Mouse (Mus musculus) heart, adult 8-10 months (tissue): Measurements from ENCODE around the gene Tnp2. TPM values are rescaled to one million over a fixed set of nuclear protein-coding genes. Genes with fewer than 3 reads are reported as not detected.
"Not testable (repeated sequence)": the region's sequence is repeated elsewhere in the genome, so short reads cannot be mapped to it uniquely, and the experiment has no call there.

ENCODE experiments used
- DNase-seq: peaks from one replicate; pipeline ENCODE4 v3.0.0; 2022; ENCODE audit warnings: low spot score
- total RNA-seq, 4 experiments: library from RNA; stranded (reverse); gene quantifications; 2 replicates each; pipeline ENCODE4 v1.2.4; 2022

The Tnp2 gene
- total RNA-seq = not detected

GRCm38 (mm10) chr16:10788271-10788670 is at the start of gene Tnp2:
TSS of gene Tnp2 (minus strand) at chr16:10788660.
- no peak for DNase-seq

GRCm38 (mm10) chr16:10837903-10838302 is 49.4 kb upstream of the Tnp2 start:
- DNase-seq = no peak

DNA sequence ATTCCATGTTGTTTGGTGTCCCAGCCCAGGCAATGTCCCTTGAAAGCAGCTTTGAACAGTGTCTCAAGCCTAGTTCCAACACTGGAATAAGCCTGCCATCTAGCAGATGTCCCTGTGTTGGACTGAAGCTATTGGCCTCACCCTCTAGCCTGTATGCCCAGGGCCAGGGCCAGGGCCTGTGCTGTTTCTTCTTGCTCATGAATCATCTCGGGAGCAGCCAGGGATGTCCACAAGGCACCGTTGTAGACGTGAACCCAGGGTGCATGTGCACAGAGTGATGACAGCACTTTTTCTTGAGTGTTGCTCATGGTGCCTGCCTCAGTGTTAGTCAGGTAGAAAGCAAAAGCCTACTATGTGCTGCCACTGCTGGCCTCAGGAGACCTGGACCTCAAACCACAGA is 48.8 kb upstream of the Tnp2 start:
- DNase-seq = no peak

- DNase-seq = no peak
Observed at GRCm38 (mm10) chr16:10836388-10836787, 47.9 kb upstream of the Tnp2 start.

- DNase-seq = peak; percentile 79
Observed at GRCm38 (mm10) chr16:10834911-10835587, 46.6 kb upstream of the Tnp2 start, which contains the start of gene Rmi2. TSS of gene Rmi2 (plus strand) at chr16:10835059.

DNA sequence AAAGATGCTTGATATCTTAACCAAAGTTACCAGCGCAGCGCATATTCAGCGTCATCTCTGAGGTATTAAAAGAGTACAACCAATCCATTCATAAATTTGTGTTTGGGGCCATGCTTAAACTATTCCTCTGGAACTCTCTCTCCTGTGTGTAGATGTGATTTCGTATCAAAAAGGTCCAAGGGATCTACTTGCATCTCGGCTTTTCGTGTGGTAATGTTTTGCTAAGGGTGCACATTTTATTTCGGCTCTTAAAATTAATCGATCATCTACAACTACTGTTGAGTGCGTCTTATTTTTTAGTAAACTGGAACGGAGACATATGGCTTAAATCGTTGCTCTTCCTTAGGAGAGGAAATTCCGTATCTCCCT is 46.1 kb upstream of the Tnp2 start:
- no peak for DNase-seq

DNA sequence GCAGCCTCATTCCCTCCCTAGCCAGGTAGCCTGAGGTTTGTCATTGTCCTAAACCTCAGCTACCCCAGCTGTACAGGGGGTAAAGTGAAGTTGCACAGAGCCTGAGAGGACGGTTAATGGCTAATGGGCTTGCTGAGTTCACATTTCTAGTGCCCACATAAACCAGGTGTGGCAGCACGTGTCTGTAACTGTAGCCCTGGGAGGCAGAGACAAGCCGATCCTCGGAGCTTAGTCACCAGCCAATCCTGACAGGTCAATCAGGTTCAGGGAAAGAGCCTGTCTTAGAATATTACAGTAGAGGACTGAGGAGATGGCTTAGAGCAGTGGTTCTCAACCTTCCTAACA is 40.0 kb upstream of the Tnp2 start:
- DNase-seq = no peak

- no peak for DNase-seq
Observed at GRCm38 (mm10) chr16:10827766-10828460, 39.5 kb upstream of the Tnp2 start.

DNA sequence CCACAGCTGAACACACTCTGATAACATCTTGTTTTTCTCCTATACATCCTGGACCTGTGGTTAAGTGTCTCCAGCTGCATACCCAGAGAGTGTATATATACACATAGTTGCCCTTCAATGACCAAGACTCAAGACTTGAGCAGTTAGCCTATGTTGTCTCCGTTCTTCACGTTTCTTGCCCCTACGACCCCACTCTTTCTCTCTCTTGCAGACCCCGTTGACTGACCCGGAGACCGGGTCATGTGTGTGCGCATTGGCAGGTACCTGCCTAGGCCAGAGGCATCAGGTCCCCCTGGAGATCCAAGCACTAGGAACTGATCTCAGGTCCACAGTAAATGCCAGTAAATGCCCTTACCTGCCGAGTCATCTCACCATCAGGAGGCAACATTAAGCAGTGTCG is 38.8 kb upstream of the Tnp2 start:
- no peak for DNase-seq

DNA sequence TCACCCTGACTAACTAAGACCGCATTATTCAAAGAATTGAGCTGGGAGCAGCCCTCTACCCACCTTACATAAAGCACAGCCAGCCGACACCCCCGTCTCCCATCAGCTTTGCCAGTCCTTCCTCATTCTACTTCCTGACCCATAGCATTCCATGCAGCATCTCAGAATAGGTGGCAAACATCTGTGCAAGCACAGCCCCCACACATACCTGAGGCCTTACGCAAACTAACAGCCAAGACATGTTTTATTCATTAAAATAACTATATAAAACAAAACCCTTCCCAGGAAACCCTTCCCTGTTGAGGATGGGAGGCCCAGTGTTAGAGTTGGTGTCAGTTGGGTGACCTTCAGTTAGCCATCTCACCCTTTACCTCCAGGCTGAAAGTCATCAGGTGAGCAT is 37.4 kb upstream of the Tnp2 start:
- DNase-seq = no peak

DNA sequence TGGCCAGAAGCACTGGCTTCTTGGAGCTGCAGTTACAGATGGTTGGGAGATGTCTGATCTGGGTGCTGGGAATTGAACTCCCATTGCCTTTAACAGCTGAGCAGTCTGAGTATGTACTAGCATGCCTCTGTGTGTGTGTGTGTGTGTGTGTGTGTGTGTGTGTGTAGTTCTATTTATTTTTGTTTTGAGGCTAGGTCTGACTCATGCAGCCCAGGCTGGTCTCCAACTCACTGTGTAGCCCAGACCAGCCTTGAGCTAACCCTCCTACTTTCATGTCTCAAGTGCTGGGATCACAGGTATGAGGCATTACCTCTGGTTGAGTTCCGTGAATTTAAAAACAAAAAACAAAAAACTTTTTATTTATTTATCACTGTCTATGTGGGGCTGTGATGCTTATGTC is 36.1 kb upstream of the Tnp2 start:
- DNase-seq = no peak

- DNase-seq = peak; percentile 14
Observed at GRCm38 (mm10) chr16:10821387-10821786, 32.9 kb upstream of the Tnp2 start.

- DNase-seq = no peak
Observed at GRCm38 (mm10) chr16:10819966-10820365, 31.5 kb upstream of the Tnp2 start.

- DNase-seq = no peak
Observed at GRCm38 (mm10) chr16:10818579-10819135, 30.2 kb upstream of the Tnp2 start.

DNA sequence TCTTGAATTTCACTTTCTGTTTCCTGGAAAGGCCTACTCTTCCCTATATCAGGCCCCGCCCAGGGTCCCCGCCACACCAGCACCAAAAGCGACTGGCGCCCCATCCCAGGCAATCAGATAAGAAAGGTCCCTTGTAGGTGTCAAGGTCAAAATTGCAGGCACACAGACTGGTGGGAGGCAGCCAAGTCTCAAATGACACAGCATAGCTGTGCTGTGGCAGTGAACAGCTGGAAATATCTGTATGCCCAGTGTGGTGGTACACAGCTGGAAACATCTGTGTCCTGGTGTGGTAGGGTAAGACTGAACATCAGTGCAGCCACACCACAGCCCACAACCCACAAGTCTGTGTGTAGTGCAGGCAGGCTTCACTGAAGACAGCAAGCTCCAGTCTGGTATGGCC is 26.4 kb upstream of the Tnp2 start:
- no peak for DNase-seq

DNA sequence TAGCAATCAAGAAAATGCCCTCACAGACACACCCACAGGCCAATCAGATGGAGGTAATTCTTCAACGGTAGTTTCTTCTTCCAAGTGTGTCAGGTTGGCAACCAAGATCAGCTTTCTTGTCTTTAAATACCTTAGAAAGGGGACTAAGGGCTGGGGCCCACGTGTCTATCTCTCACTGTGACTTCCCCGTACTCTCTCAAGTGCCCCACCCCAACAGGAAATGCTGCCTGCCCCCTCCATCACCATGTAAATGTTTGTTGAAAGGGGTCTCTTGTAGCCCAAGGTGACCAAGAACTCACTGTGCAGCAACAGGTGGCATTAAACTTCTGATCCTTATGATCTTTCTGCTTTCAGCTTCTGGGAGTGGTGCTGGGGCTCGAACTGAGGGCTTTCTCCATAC is 25.3 kb upstream of the Tnp2 start:
- DNase-seq = no peak

DNA sequence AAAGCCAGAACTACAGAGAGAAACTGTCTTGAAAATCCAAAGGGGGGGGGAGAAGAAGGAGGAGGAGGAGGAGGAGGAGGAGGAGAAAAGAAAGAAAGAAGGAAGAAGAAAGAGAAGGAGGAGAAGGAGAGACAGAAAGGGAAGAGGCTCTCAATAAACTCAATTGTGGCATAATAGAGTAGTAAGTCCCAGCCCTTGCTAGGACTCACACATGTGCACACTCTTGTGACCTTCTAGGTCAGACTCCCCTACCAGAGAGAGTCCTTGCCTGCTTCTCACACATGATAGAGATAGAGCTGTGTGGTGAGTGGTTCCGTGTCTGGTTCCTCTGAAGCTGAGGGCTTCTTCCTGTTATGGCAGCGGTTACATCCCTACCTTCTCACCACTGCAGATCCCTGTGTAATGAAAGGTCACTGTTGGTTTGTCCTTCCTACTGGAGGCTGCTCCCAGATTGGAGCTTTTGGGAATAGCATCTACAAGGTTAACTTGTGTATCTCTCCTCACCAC is 24.5 kb upstream of the Tnp2 start, which contains the start of gene Gm11172:
Gene Gm11172, plus strand, starts transcription at position 51 of the 507 bp plus-strand sequence.
- no peak for DNase-seq

DNA sequence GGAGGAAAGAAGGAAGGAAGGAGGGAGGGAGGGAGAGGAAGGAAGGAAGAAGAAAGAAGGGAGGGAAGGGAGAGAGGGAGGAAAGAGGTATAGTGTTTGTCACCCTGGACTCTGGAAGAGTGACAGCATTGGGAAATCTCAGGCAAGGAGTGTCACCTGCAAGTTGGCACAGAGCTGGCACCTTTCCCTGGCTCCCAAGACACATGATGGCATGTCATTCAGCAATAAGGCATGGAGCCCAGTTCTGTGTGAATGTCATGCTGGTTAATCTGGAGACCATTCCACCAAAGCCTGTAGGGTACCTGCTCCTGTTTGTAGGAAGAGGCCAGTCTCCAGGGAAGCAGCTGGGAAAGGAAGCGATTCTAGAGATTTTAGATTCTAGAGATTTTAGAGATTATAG is 21.9 kb upstream of the Tnp2 start:
- no peak for DNase-seq

GRCm38 (mm10) chr16:10805789-10806527 is 17.5 kb upstream of the Tnp2 start, which contains the start of gene Prm1:
TSS of gene Prm1 (minus strand) at chr16:10805839.
- DNase-seq = no peak

- DNase-seq = not testable (repeated sequence)
Observed at GRCm38 (mm10) chr16:10802420-10802819, 14.0 kb upstream of the Tnp2 start.

- DNase-seq = no peak
Observed at GRCm38 (mm10) chr16:10796034-10796433, 7.6 kb upstream of the Tnp2 start, which contains the start of gene Prm2. TSS of gene Prm2 (minus strand) at chr16:10796134.

GRCm38 (mm10) chr16:10790702-10791101 is 2.2 kb upstream of the Tnp2 start, which contains the start of gene Prm3:
TSS of gene Prm3 (minus strand) at chr16:10790914.
- no peak for DNase-seq
